Mouse (Mus musculus): ENCODE data around the gene Ftl1. TPM values are rescaled to one million over a fixed set of nuclear protein-coding genes. Genes with fewer than 3 reads are reported as not detected.
A peak's percentile ranks its signal among the peaks of the same experiment; 100 is the strongest.

The Ftl1 gene
- polyA plus RNA-seq, 1 experiment from 2014 or later = 5,518 TPM

- peaks cover 4% of the 10 kb centered on the region; the same call in 1 of the 2 replicates for H3K4me1 ChIP-seq (ENCODE audit: insufficient read depth)
- WGBS (ENCODE audit: insufficient replicate concordance) = 56% methylated on average over 6 of the region's 6 CpGs
- ATAC-seq (no peak), DNase-seq (no peak)
- H3K4me3 ChIP-seq (ENCODE audit: low read depth, low read length) = no peak within 1 kb of the TSS
- peaks cover 43% of the 10 kb centered on the region for H3K27me3 ChIP-seq (ENCODE audit: insufficient read depth, low read length)
- no peak for TF ChIP-seq CTCF (IDR thresholded peaks at IDR 0.05; ENCODE audit: low read depth)
- no peak for TF ChIP-seq EP300 (IDR thresholded peaks at IDR 0.05; ENCODE audit: low read depth)
- no peak within 1 kb of the TSS for H3K9ac ChIP-seq (replicated peaks)
- H3K36me3 ChIP-seq (replicated peaks; ENCODE audit: insufficient read depth, low read length) = peaks cover 42% of the 10 kb centered on the region
- H3K4me2 ChIP-seq (ENCODE audit: low read depth, low read length) = no peak within 1 kb of the TSS
- no peaks in the 10 kb centered on the region for H3K9me3 ChIP-seq (ENCODE audit: low read length)
- no peak within 1 kb of the TSS for H3K27ac ChIP-seq (ENCODE audit: low read depth)
These were observed 39.1 kb downstream of the Ftl1 start, which contains the start of gene Lhb for GRCm38 (mm10) chr7:45420615-45420919. TSS of gene Lhb (plus strand) at chr7:45420820.

- ATAC-seq (no peak), DNase-seq (no peak)
- no peak for TF ChIP-seq CTCF (IDR thresholded peaks at IDR 0.05; ENCODE audit: low read depth)
- TF ChIP-seq EP300 (IDR thresholded peaks at IDR 0.05; ENCODE audit: low read depth) = no peak
- Histone ChIP-seq H3K36me3 (replicated peaks; ENCODE audit: insufficient read depth, low read length) (peaks cover 39% of the 10 kb centered on the region), H3K27me3 (ENCODE audit: insufficient read depth, low read length) (peaks cover 49% of the 10 kb centered on the region), H3K27ac (ENCODE audit: low read depth) (no peak overlapping the region), H3K9me3 (ENCODE audit: low read length) (no peaks in the 10 kb centered on the region), H3K4me1 (ENCODE audit: insufficient read depth) (peaks cover 6% of the 10 kb centered on the region; the same call in 1 of the 2 replicates), H3K4me2 (ENCODE audit: low read depth, low read length) (no peak overlapping the region), H3K9ac (replicated peaks) (no peak overlapping the region), H3K4me3 (ENCODE audit: low read depth, low read length) (no peak overlapping the region)
- 32% methylated on average over 27 of the region's 27 CpGs for WGBS (ENCODE audit: insufficient replicate concordance)
These were observed 39.6 kb downstream of the Ftl1 start for GRCm38 (mm10) chr7:45419859-45420614.

- DNase-seq = no peak
- no peak for TF ChIP-seq CTCF (IDR thresholded peaks at IDR 0.05; ENCODE audit: low read depth)
- TF ChIP-seq EP300 (IDR thresholded peaks at IDR 0.05; ENCODE audit: low read depth) = no peak
- Histone ChIP-seq H3K4me3 (ENCODE audit: low read depth, low read length) (no peak overlapping the region), H3K9me3 (ENCODE audit: low read length) (no peaks in the 10 kb centered on the region), H3K4me1 (ENCODE audit: insufficient read depth) (peaks cover 16% of the 10 kb centered on the region), H3K27ac (ENCODE audit: low read depth) (no peak overlapping the region), H3K9ac (replicated peaks) (no peak overlapping the region), H3K36me3 (replicated peaks; ENCODE audit: insufficient read depth, low read length) (peaks cover 21% of the 10 kb centered on the region), H3K27me3 (ENCODE audit: insufficient read depth, low read length) (peaks cover 69% of the 10 kb centered on the region), H3K4me2 (ENCODE audit: low read depth, low read length) (no peak overlapping the region)
- ATAC-seq = no peak
- 12% methylated on average over 13 of the region's 13 CpGs for whole genome bisulfite sequencing (ENCODE audit: insufficient replicate concordance)
These were observed 41.7 kb downstream of the Ftl1 start for GRCm38 (mm10) chr7:45417962-45418492.

GRCm38 (mm10) chr7:45415636-45416035, 44.0 kb downstream of the Ftl1 start:
- Histone ChIP-seq H3K9me3 (ENCODE audit: low read length) (no peaks in the 10 kb centered on the region), H3K9ac (replicated peaks) (no peak overlapping the region), H3K27ac (ENCODE audit: low read depth) (no peak overlapping the region), H3K36me3 (replicated peaks; ENCODE audit: insufficient read depth, low read length) (0 out of 2 replicates have a peak, but pooled peaks cover under 1% of the 10 kb centered on the region), H3K4me3 (ENCODE audit: low read depth, low read length) (0 out of 2 replicates have a peak overlapping the region, but pooled peaks have one; percentile 6), H3K4me2 (ENCODE audit: low read depth, low read length) (no peak overlapping the region), H3K4me1 (ENCODE audit: insufficient read depth) (peaks cover 16% of the 10 kb centered on the region), H3K27me3 (ENCODE audit: insufficient read depth, low read length) (peaks cover 90% of the 10 kb centered on the region)
- DNase-seq (no peak), ATAC-seq (no peak)
- 13% methylated on average over 35 of the region's 37 CpGs for WGBS (ENCODE audit: insufficient replicate concordance)
- no peak for TF ChIP-seq EP300 (IDR thresholded peaks at IDR 0.05; ENCODE audit: low read depth)
- no peak for TF ChIP-seq CTCF (IDR thresholded peaks at IDR 0.05; ENCODE audit: low read depth)

- 33% methylated on average over 12 of the region's 12 CpGs for WGBS (ENCODE audit: insufficient replicate concordance)
- Histone ChIP-seq H3K9me3 (ENCODE audit: low read length) (no peaks in the 10 kb centered on the region), H3K4me1 (ENCODE audit: insufficient read depth) (peaks cover 16% of the 10 kb centered on the region), H3K4me2 (ENCODE audit: low read depth, low read length) (no peak overlapping the region), H3K27ac (ENCODE audit: low read depth) (no peak overlapping the region), H3K27me3 (ENCODE audit: insufficient read depth, low read length) (peaks cover 90% of the 10 kb centered on the region), H3K4me3 (ENCODE audit: low read depth, low read length) (no peak overlapping the region), H3K9ac (replicated peaks) (no peak overlapping the region), H3K36me3 (replicated peaks; ENCODE audit: insufficient read depth, low read length) (no peaks in the 10 kb centered on the region)
- DNase-seq = no peak
- TF ChIP-seq CTCF (IDR thresholded peaks at IDR 0.05; ENCODE audit: low read depth) = no peak
- no peak for TF ChIP-seq EP300 (IDR thresholded peaks at IDR 0.05; ENCODE audit: low read depth)
- ATAC-seq = no peak
These were observed 44.9 kb downstream of the Ftl1 start for GRCm38 (mm10) chr7:45414740-45415224.

GRCm38 (mm10) chr7:45413864-45414739, 45.6 kb downstream of the Ftl1 start:
- H3K27ac ChIP-seq (ENCODE audit: low read depth) = no peak overlapping the region
- peaks cover 16% of the 10 kb centered on the region for H3K4me1 ChIP-seq (ENCODE audit: insufficient read depth)

More at GRCm38 (mm10) chr7:45413864-45414739, 45.6 kb downstream of the Ftl1 start:
- H3K36me3 ChIP-seq (replicated peaks; ENCODE audit: insufficient read depth, low read length) = no peaks in the 10 kb centered on the region
- peak overlapping the region; percentile 34 for H3K9ac ChIP-seq (replicated peaks)
- DNase-seq (peak; percentile 23), ATAC-seq (0 out of 2 replicates have a peak, but pooled peaks have one; percentile 8)
- WGBS (ENCODE audit: insufficient replicate concordance) = 2% methylated on average over 26 of the region's 27 CpGs
- peak overlapping the region; percentile 72 for H3K4me2 ChIP-seq (ENCODE audit: low read depth, low read length)
- H3K9me3 ChIP-seq (ENCODE audit: low read length) = no peaks in the 10 kb centered on the region
- H3K27me3 ChIP-seq (ENCODE audit: insufficient read depth, low read length) = peaks cover 96% of the 10 kb centered on the region
- H3K4me3 ChIP-seq (ENCODE audit: low read depth, low read length) = peak overlapping the region; percentile 48
- TF ChIP-seq CTCF (IDR thresholded peaks at IDR 0.05; ENCODE audit: low read depth) (no peak), EP300 (IDR thresholded peaks at IDR 0.05; ENCODE audit: low read depth) (no peak)

All from liver, postnatal 0 days (tissue).